ENCODE assay signal across 8 mouse cellular contexts in the genomic region with DNA sequence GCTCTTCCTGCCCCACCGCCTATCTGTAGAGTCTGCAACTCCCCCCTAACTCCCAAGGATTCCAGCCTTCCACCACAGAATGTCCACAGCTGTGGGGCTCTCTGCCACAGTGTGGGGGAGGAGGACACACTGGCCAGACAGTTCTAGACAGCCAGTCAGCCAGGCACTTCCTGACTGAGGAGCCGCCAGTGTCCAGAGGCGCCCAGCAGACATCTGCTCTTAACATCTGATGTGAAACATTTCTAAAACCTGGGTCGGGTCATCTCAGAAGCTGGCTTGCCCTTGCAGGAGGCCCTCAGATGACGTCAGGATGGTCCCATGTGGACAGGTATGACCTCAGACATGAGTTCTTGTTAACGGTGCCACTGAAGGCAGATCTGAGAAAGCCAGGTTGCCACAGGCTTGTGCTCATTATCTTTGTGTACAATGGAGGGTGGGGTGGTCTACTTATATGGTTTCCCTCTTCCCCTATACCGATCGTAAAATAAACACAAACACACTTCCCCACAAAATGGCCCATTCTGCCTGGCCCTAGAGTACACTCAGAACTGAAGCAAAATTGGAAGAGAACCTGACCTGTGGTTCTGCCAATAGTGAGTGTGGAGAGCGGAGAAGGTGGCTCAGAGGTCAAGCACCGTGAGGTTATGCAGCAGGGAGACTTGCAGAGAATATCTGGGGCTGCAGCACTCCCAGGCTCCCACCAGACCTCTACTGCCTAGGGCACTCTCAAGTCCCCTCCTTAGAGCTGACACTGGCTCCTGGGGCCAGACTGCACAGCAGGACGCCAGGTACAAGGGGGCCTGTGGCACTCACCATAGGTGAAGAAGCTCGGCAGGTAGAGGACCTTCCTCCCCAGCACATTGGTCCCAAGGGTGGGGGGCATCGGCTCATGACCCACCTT. TPM values are rescaled to one million over a fixed set of nuclear protein-coding genes. Genes with fewer than 3 reads are reported as not detected.
DNase-seq lines count a peak whose midpoint lies in the region; ATAC-seq lines count a peak whose summit lies in the region.

No protein-coding gene starts in this region.

- peaks cover 45% of the 10 kb centered on the region for H3K4me1 ChIP-seq in limb, embryonic 12.5 days (replicated peaks)
- peaks cover 28% of the 10 kb centered on the region for H3K4me1 ChIP-seq in midbrain, embryonic 16.5 days (ENCODE audit: control insufficient read depth, insufficient read depth, low read length)

- H3K4me2 ChIP-seq in limb, embryonic 12.5 days = peak overlapping the region; percentile 27; the same call in 1 of the 2 replicates
- no peak overlapping the region for H3K4me2 ChIP-seq in midbrain, embryonic 16.5 days (ENCODE audit: low read length)

- H3K27ac ChIP-seq in limb, embryonic 12.5 days = peak overlapping the region; percentile 90
- peak overlapping the region; percentile 66 for H3K27ac ChIP-seq in midbrain, embryonic 16.5 days (ENCODE audit: low read length)

- H3K27me3 ChIP-seq in limb, embryonic 12.5 days = no peaks in the 10 kb centered on the region
- no peaks in the 10 kb centered on the region for H3K27me3 ChIP-seq in midbrain, embryonic 16.5 days (ENCODE audit: control insufficient read depth, insufficient read depth, low read depth, low read length)

- ATAC-seq in limb, embryonic 12.5 days (ENCODE audit: insufficient number of reproducible peaks, insufficient read depth, low FRiP score, low TSS enrichment, low read depth) = peak; percentile 52
- no peak for ATAC-seq in midbrain, embryonic 16.5 days

- H3K9me3 ChIP-seq in limb, embryonic 12.5 days = no peaks in the 10 kb centered on the region
- H3K9me3 ChIP-seq in midbrain, embryonic 16.5 days (replicated peaks; ENCODE audit: control insufficient read depth, low read length, poor library complexity, severe bottlenecking) = no peaks in the 10 kb centered on the region

- WGBS in limb, embryonic 12.5 days = 40% methylated on average over 13 of the region's 13 CpGs
- 49% methylated on average over 13 of the region's 13 CpGs for WGBS in midbrain, embryonic 16.5 days

- intact Hi-C loops in heart, postnatal 14 days (cut with DNase I) = loop anchor here (2.0 kb wide), 1 partner anchor 29 kb away; no protein-coding TSS in a partner anchor
- intact Hi-C loops in left cerebral cortex, postnatal 25 days (cut with DNase I) = no loop called here

- peak overlapping the region; percentile 28; the same call in 1 of the 2 replicates for H3K9ac ChIP-seq in limb, embryonic 12.5 days (replicated peaks)
- peak overlapping the region; percentile 47; the same call in 1 of the 2 replicates for H3K9ac ChIP-seq in midbrain, embryonic 16.5 days (ENCODE audit: low read depth, low read length)

- H3K4me3 ChIP-seq in limb, embryonic 12.5 days (replicated peaks) = no peak overlapping the region
- no peak overlapping the region for H3K4me3 ChIP-seq in midbrain, embryonic 16.5 days (ENCODE audit: low read depth, low read length)

- peaks cover 67% of the 10 kb centered on the region for H3K36me3 ChIP-seq in limb, embryonic 12.5 days
- peaks cover 29% of the 10 kb centered on the region for H3K36me3 ChIP-seq in midbrain, embryonic 16.5 days (ENCODE audit: control insufficient read depth, insufficient read depth, low read length)

- DNase-seq in adrenal gland, postnatal 14 days = peak; percentile 51
- no peak for DNase-seq in adrenal gland, adult 8-10 months
- DNase-seq in fibroblast of lung, adult 2 months (ENCODE audit: low read depth) = peak; percentile 79
- DNase-seq in heart, postnatal 14 days = peak; percentile 75 to 80
- DNase-seq in left cerebral cortex, postnatal 25 days (ENCODE audit: low spot score in 2 of 2) = no peak
- DNase-seq in urinary bladder, adult 2 months (ENCODE audit: low spot score) = no peak

RNA-seq across cellular contexts. Expression of a gene that starts 5.5 kb away (rescaled TPM):
- 300 and 316 TPM in 2 replicates for total RNA-seq in adrenal gland, postnatal 14 days (2021)
- total RNA-seq in adrenal gland, adult 8-10 months (2022) = 100 to 1,000 TPM; 236 to 274 (median 253) TPM
- total RNA-seq in heart, postnatal 14 days (2021) = 100 to 1,000 TPM; 272 to 279 TPM
- 368 and 379 TPM in 2 replicates for polyA plus RNA-seq in limb, embryonic 12.5 days (2016; fragmentation: Nextera tagmentation; extraction: Ambion mirVana)
- polyA plus RNA-seq in midbrain, embryonic 16.5 days (2015; fragmentation: Nextera tagmentation; extraction: Ambion mirVana) = 463 and 470 TPM in 2 replicates
- 100 to 1,000 TPM; 553 to 573 TPM for total RNA-seq in left cerebral cortex, postnatal 25 days (2021)
- polyA plus RNA-seq in urinary bladder, adult 2 months (2012; rRNA removed) = 263 and 279 TPM in 2 replicates

RNA-seq across cellular contexts. Expression of a gene that starts 18.5 kb away (rescaled TPM):
- 2.2 and 11.5 TPM in 2 replicates for total RNA-seq in adrenal gland, postnatal 14 days (2021)
- total RNA-seq in adrenal gland, adult 8-10 months (2022) = 10 to 100 TPM in 1 of 4 experiments, 1 to 10 TPM in 3; 2.1 to 11.1 (median 6.9) TPM
- 1 to 10 TPM; 2.3 to 2.9 TPM for total RNA-seq in heart, postnatal 14 days (2021)
- 5.6 and 7.1 TPM in 2 replicates for polyA plus RNA-seq in limb, embryonic 12.5 days (2016; fragmentation: Nextera tagmentation; extraction: Ambion mirVana)
- 8.6 and 12.7 TPM in 2 replicates for polyA plus RNA-seq in midbrain, embryonic 16.5 days (2015; fragmentation: Nextera tagmentation; extraction: Ambion mirVana)
- 1 to 10 TPM; 5.2 to 6.8 TPM for total RNA-seq in left cerebral cortex, postnatal 25 days (2021)
- polyA plus RNA-seq in urinary bladder, adult 2 months (2012; rRNA removed) = 19.0 and 26.4 TPM in 2 replicates

RNA-seq across cellular contexts. Expression of a gene that starts 24.8 kb away (rescaled TPM):
- total RNA-seq in adrenal gland, postnatal 14 days (2021) = 20.9 and 25.7 TPM in 2 replicates
- total RNA-seq in adrenal gland, adult 8-10 months (2022) = 10 to 100 TPM in 3 of 4 experiments, 1 to 10 TPM in 1; 9.0 to 16.7 (median 14.0) TPM
- 10 to 100 TPM; 34.3 to 47.8 TPM for total RNA-seq in heart, postnatal 14 days (2021)
- 0.38 and 0.51 TPM in 2 replicates for polyA plus RNA-seq in limb, embryonic 12.5 days (2016; fragmentation: Nextera tagmentation; extraction: Ambion mirVana)
- polyA plus RNA-seq in midbrain, embryonic 16.5 days (2015; fragmentation: Nextera tagmentation; extraction: Ambion mirVana) = 3.3 and 4.4 TPM in 2 replicates
- total RNA-seq in left cerebral cortex, postnatal 25 days (2021) = 1 to 10 TPM; 1.1 to 1.5 TPM
- polyA plus RNA-seq in urinary bladder, adult 2 months (2012; rRNA removed) = 405 and 508 TPM in 2 replicates

Comparison
In these comparisons a context has a peak if more than half of its experiments do, and no peak if none do; other contexts are left out.
1. DNase-seq: peak in adrenal gland, postnatal 14 days (single experiment), fibroblast of lung, adult 2 months (single experiment) and heart, postnatal 14 days (2 of 2); none in adrenal gland, adult 8-10 months (single experiment), left cerebral cortex, postnatal 25 days (0 of 2) and urinary bladder, adult 2 months (single experiment).